Mouse (Mus musculus): ENCODE data around the gene Acadl.

Acadl gene

DNA sequence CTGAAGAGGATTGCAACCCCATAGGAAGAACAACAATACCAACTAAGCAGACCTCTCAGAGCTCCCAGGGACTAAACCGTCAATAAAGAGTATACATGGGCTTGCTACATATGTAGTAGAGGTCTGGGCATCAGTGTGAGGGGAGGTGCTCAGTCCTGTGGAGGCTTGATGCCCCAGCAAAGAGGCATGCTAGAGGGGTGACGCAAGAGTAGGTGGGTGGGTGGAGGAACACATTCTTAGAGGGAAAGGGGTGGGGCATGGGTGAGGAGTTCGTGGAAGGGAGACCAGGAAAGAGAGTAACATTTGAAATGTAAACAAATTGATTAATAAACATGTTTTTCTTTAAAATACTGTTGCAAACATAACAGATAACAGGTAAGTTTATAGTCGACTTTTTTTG is 82.0 kb downstream of the Acadl start:
- no peak for DNase-seq (ENCODE audit: low spot score in 2 of 2)

Data from spleen, postnatal 36 days (tissue).